Mouse (Mus musculus): ENCODE measurements at regions not wholly inside any gene's neighbourhood (a gene's known extent, or its start where the extent isn't known, plus 50 kb on each side); places are given as distances from the start of the nearest gene placed in this dataset.

DNA sequence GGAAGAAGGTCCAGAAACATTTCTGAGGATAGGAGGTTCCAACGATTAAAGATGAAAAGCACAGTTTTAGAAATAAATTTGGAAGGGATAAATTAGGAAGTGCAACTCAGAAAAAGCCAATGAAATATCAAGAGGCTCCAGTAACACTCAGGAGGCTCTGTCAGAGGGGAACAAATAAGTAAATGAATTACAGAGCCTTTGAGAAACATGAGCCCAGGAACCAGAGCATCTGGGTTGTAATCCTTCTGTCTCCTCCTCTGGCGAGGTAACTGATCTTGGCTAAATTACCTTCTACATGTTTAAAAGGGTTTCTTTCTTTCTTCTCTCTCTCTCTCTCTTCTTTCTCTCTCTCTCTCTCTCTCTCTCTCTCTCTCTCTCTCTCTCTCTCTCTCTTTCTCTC lies 53.2 kb upstream of the Robo2 start:
- 67% methylated on average over 2 of the region's 2 CpGs for WGBS (ENCODE audit: insufficient replicate concordance)
- no peaks in the 10 kb centered on the region for H3K4me1 ChIP-seq (ENCODE audit: insufficient read depth)
- ATAC-seq = no peak
- no peak for DNase-seq
- H3K27me3 ChIP-seq (ENCODE audit: insufficient read depth, low read length) = no peaks in the 10 kb centered on the region
- H3K4me2 ChIP-seq (ENCODE audit: low read depth, low read length) = no peak overlapping the region
- no peak overlapping the region for H3K9ac ChIP-seq (replicated peaks)
- no peaks in the 10 kb centered on the region for H3K9me3 ChIP-seq (ENCODE audit: low read length)
- no peaks in the 10 kb centered on the region for H3K36me3 ChIP-seq (replicated peaks; ENCODE audit: insufficient read depth, low read length)
- H3K27ac ChIP-seq (ENCODE audit: low read depth) = no peak overlapping the region
- TF ChIP-seq CTCF (IDR thresholded peaks at IDR 0.05; ENCODE audit: low read depth) (no peak), EP300 (IDR thresholded peaks at IDR 0.05; ENCODE audit: low read depth) (no peak)
- no peak overlapping the region for H3K4me3 ChIP-seq (ENCODE audit: low read depth, low read length)

GRCm38 (mm10) chr16:74464290-74464689 lies 52.7 kb upstream of the Robo2 start:
- Histone ChIP-seq H3K4me1 (ENCODE audit: insufficient read depth) (no peaks in the 10 kb centered on the region), H3K27ac (ENCODE audit: low read depth) (no peak overlapping the region), H3K4me3 (ENCODE audit: low read depth, low read length) (no peak overlapping the region), H3K4me2 (ENCODE audit: low read depth, low read length) (no peak overlapping the region), H3K9me3 (ENCODE audit: low read length) (no peaks in the 10 kb centered on the region), H3K27me3 (ENCODE audit: insufficient read depth, low read length) (no peaks in the 10 kb centered on the region), H3K9ac (replicated peaks) (no peak overlapping the region), H3K36me3 (replicated peaks; ENCODE audit: insufficient read depth, low read length) (no peaks in the 10 kb centered on the region)
- no peak for ATAC-seq
- no peak for DNase-seq
- no peak for TF ChIP-seq EP300 (IDR thresholded peaks at IDR 0.05; ENCODE audit: low read depth)
- no peak for TF ChIP-seq CTCF (IDR thresholded peaks at IDR 0.05; ENCODE audit: low read depth)
- 50% methylated on average over 6 of the region's 6 CpGs for WGBS (ENCODE audit: insufficient replicate concordance)

GRCm38 (mm10) chr16:74462436-74462835 lies 50.8 kb upstream of the Robo2 start:
- no peak overlapping the region for H3K27ac ChIP-seq (ENCODE audit: low read depth)
- 77% methylated on average over 3 of the region's 3 CpGs for WGBS (ENCODE audit: insufficient replicate concordance)
- no peak overlapping the region for H3K4me2 ChIP-seq (ENCODE audit: low read depth, low read length)
- TF ChIP-seq EP300 (IDR thresholded peaks at IDR 0.05; ENCODE audit: low read depth) (no peak), CTCF (IDR thresholded peaks at IDR 0.05; ENCODE audit: low read depth) (no peak)
- DNase-seq = no peak
- H3K9me3 ChIP-seq (ENCODE audit: low read length) = no peaks in the 10 kb centered on the region
- ATAC-seq = no peak
- no peak overlapping the region for H3K9ac ChIP-seq (replicated peaks)
- H3K4me1 ChIP-seq (ENCODE audit: insufficient read depth) = no peaks in the 10 kb centered on the region
- no peak overlapping the region for H3K4me3 ChIP-seq (ENCODE audit: low read depth, low read length)
- H3K27me3 ChIP-seq (ENCODE audit: insufficient read depth, low read length) = no peaks in the 10 kb centered on the region
- H3K36me3 ChIP-seq (replicated peaks; ENCODE audit: insufficient read depth, low read length) = no peaks in the 10 kb centered on the region

Measured in liver, postnatal 0 days (tissue).